Mouse (Mus musculus) hindbrain, postnatal 0 days (tissue): ENCODE data around the gene Znrd1as. TPM values are rescaled to one million over a fixed set of nuclear protein-coding genes. Genes with fewer than 3 reads are reported as not detected.

Experiments
- ATAC-seq: fragments of 200-750 bp; cut with Nextera tagmentation; 2 replicates; pipeline ENCODE4 v1.8.0; 2017; ENCODE audit warnings: mild to moderate bottlenecking, moderate TSS enrichment, moderate library complexity
- DNase-seq: peaks from one replicate; pipeline ENCODE4 v3.0.0-alpha.2; 2015; ENCODE audit warnings: low spot score
- H3K27ac ChIP-seq: fragments of 300-500 bp; sonication (generic); 2 replicates; pipeline ENCODE4 v1.5.1; 2014; ENCODE audit warnings: mild to moderate bottlenecking
- H3K27me3 ChIP-seq: fragments of 300-500 bp; sonication (generic); 2 replicates; pipeline ENCODE4 v1.6.1; 2014; ENCODE audit warnings: low read length, mixed read lengths; ENCODE audit not compliant: insufficient read depth
- H3K36me3 ChIP-seq: fragments of 300-500 bp; sonication (generic); 2 replicates; pipeline ENCODE4 v1.6.1; 2014; ENCODE audit warnings: low read length, mixed read lengths; ENCODE audit not compliant: insufficient read depth
- H3K4me1 ChIP-seq: fragments of 300-500 bp; sonication (generic); 2 replicates; pipeline ENCODE4 v1.6.1; 2014; ENCODE audit warnings: antibody characterized with exemption, low read length, mixed read lengths; ENCODE audit not compliant: insufficient read depth
- H3K4me2 ChIP-seq: fragments of 300-500 bp; sonication (generic); 2 replicates; pipeline ENCODE4 v1.6.1; 2014; ENCODE audit warnings: low read depth, mild to moderate bottlenecking, low read length, moderate library complexity, mixed read lengths
- H3K4me3 ChIP-seq: fragments of 300-500 bp; sonication (generic); 2 replicates; pipeline ENCODE4 v1.5.1; 2014; ENCODE audit warnings: low read length
- H3K9ac ChIP-seq: fragments of 300-500 bp; sonication (generic); replicated peaks from 2 replicates; pipeline ENCODE4 v1.6.1; 2014; ENCODE audit warnings: mild to moderate bottlenecking, low read length, moderate library complexity, mixed read lengths
- H3K9me3 ChIP-seq: fragments of 300-500 bp; sonication (generic); 2 replicates; pipeline ENCODE4 v1.6.1; 2016; ENCODE audit warnings: low read length, mixed read lengths
- CTCF ChIP-seq: IDR thresholded peaks from 2 replicates; pipeline ENCODE4 v1.5.1; 2016; ENCODE audit warnings: antibody characterized with exemption, control low read depth, low read depth
- WGBS: fragments of 180-500 bp; shearing (Covaris S2); extraction: QIAGEN DNeasy Blood & Tissue Kit; methylation state at CpG from one replicate; pipeline ENCODE4 v1.1.7; 2014; 5-methylcytosine and 5-hydroxymethylcytosine counted together
- polyA plus RNA-seq: library from polyadenylated mRNA; unstranded; fragments of >200 nt; fragmentation: Nextera tagmentation; extraction: Ambion mirVana; gene quantifications from 2 replicates; pipeline ENCODE4 v1.2.1, GENCODE M21; 2015
- total RNA-seq: library from RNA; depleted of rRNA; stranded (reverse); fragments of >200 nt; gene quantifications from 2 replicates; pipeline ENCODE4 v1.2.3, GENCODE M21; 2014

Gene Znrd1as
- total and polyA plus RNA-seq, 2 experiments from 2014 or later, result 3.2 to 3.4 TPM

DNA sequence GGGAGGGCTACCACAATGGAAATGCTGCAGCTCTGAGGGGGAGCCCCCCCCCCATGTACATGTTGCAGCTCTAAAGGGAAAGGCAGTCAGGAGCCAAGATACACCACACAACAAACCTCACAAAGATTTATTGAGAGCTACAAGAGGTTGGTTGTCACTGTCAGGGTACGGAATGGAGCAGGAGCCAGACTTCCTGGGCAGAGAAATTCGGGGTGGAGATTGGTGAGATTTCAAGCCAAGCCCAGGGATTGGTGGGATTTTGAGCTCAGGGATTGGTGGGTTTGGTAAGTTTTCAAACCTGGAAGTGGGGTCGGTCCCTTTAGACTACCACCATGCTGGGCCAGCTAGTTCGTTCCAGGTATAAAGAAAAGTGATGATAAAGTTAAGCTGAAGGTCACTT lies 34.9 kb upstream of the Znrd1as start:
- 66% methylated on average over 4 of the region's 4 CpGs for WGBS
- DNase-seq, result no peak
- Histone ChIP-seq H3K9me3 (no peaks in the 10 kb centered on the region), H3K4me1 (no peaks in the 10 kb centered on the region), H3K27ac (no peak overlapping the region), H3K9ac (no peak overlapping the region), H3K4me3 (no peak overlapping the region), H3K4me2 (no peak overlapping the region), H3K27me3 (no peaks in the 10 kb centered on the region), H3K36me3 (no peaks in the 10 kb centered on the region)
- no peak for ATAC-seq
- no peak for TF ChIP-seq CTCF

DNA sequence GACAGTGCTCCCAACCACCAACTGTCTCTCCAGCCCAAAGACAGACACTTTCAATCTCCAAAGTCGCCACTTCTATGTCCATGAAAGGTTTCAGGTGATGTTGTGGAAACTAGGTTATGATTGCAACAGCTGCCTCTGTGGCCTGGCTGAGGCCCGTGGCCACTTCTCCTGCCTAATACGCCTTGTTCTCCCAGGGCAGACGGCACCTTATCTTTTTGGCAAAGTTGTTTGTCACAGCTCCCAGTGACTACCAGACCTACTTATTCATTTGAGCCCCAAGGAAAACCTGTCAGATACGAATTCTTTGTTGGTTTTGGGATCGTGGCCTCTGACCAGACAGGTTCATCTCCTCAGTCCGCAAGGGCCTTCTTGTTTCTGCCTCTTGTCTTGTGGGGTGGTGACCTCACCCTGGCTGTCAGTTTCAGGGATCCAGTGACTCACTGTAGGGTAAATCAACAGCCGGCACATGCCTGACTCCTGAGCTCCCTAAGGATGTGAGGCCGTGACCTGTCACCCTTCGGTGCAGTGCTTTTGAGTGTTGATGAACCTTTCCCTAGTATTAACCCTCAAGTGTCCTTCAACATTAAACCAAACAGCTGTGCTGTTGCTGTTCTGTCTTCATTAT lies 30.8 kb upstream of the Znrd1as start:
- H3K4me3 ChIP-seq, result no peak overlapping the region
- no peak for TF ChIP-seq CTCF
- H3K9me3 ChIP-seq, result no peaks in the 10 kb centered on the region
- no peak for ATAC-seq
- no peak overlapping the region for H3K27ac ChIP-seq
- no peak for DNase-seq
- H3K9ac ChIP-seq, result no peak overlapping the region
- no peaks in the 10 kb centered on the region for H3K27me3 ChIP-seq
- H3K4me1 ChIP-seq, result no peaks in the 10 kb centered on the region
- 69% methylated on average over 10 of the region's 10 CpGs for WGBS
- no peaks in the 10 kb centered on the region for H3K36me3 ChIP-seq
- no peak overlapping the region for H3K4me2 ChIP-seq

DNA sequence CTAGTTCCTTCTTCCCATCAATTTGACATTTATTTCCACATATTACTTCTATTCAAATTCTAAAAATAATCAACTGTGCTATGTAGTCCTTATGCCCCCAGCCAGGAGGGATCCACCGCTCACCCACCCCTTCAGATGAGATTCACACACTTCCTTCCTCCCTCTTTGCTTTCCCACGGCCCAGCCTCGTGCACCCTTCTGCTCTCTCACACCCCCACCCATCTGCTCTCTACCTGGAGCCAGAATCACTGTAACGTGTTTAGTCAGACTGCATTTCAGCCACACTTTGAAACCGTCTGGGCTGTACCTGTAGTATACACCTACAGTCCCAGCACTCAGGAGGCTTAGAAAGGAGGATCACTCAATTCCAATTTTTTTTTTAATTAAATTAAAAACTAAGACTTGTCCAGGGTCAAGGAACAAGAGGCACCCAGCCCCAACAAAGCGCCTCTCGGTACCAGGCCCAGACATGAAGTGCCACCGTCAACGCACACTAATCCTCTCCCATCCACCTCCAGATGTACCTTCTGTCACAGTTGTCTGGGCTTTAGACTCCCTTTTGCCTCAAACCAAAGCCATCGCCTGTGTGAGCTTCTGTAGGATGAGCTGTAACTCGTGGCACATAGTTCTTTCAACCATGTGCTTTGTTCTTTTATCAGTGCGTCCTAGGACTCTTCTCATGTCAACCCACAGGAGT lies 29.0 kb upstream of the Znrd1as start:
- no peaks in the 10 kb centered on the region for H3K36me3 ChIP-seq
- no peak for TF ChIP-seq CTCF
- H3K27ac ChIP-seq, result no peak overlapping the region
- H3K4me3 ChIP-seq, result no peak overlapping the region
- H3K27me3 ChIP-seq, result no peaks in the 10 kb centered on the region
- H3K9ac ChIP-seq, result no peak overlapping the region
- DNase-seq (no peak), ATAC-seq (no peak)
- no peaks in the 10 kb centered on the region for H3K4me1 ChIP-seq
- H3K9me3 ChIP-seq, result no peaks in the 10 kb centered on the region
- no peak overlapping the region for H3K4me2 ChIP-seq
- 73% methylated on average over 12 of the region's 12 CpGs for WGBS

DNA sequence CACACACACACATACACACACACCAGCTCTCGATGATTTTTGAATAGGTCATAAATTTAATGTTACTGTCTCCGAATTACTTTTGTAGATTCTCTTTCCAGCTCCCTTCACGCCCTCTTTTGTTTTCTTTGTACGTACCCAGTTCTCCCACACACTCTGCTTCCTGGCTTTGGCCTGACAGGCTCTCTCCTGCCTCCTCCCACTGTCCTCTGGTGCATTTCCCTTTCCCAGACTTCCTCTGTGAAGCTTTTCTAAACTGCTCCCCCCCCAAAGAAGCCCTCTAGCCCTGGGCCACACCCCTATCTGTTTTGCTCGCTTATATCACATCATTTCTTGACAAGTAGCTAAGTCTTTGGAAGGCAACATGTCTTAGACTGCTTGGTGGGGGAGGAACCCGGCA lies 28.2 kb upstream of the Znrd1as start:
- H3K27me3 ChIP-seq, result no peaks in the 10 kb centered on the region
- H3K9me3 ChIP-seq, result no peaks in the 10 kb centered on the region
- no peak overlapping the region for H3K4me3 ChIP-seq
- 75% methylated on average over 6 of the region's 6 CpGs for WGBS
- DNase-seq (no peak), ATAC-seq (no peak)
- no peaks in the 10 kb centered on the region for H3K36me3 ChIP-seq
- no peak overlapping the region for H3K27ac ChIP-seq
- no peak for TF ChIP-seq CTCF
- H3K9ac ChIP-seq, result no peak overlapping the region
- H3K4me1 ChIP-seq, result no peaks in the 10 kb centered on the region
- H3K4me2 ChIP-seq, result no peak overlapping the region

DNA sequence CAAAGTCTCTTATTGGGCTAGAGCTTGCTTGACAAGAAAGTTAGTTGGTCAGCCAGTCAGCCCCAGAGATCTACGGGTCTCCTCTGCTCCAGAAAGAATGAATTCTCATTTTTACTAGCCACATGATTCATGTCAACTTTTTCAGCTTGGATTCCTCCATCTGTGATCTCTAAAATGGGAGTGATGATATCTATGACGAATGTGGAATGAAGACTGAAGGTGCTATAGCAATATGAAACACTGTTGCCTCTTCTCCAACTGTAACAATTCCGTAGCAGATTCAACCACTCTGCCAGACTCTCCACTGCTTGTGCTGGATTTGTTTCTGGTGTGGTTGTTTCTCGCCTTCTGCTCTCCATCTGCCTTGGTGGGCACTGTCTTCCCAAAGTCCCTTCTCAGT lies 27.3 kb upstream of the Znrd1as start:
- H3K4me1 ChIP-seq, result no peaks in the 10 kb centered on the region
- H3K9me3 ChIP-seq, result no peaks in the 10 kb centered on the region
- no peak for DNase-seq
- no peak for TF ChIP-seq CTCF
- no peak overlapping the region for H3K4me2 ChIP-seq
- WGBS, result 88% methylated on average over 4 of the region's 4 CpGs
- ATAC-seq, result no peak
- H3K36me3 ChIP-seq, result no peaks in the 10 kb centered on the region
- H3K4me3 ChIP-seq, result no peak overlapping the region
- no peak overlapping the region for H3K9ac ChIP-seq
- H3K27ac ChIP-seq, result no peak overlapping the region
- no peaks in the 10 kb centered on the region for H3K27me3 ChIP-seq

DNA sequence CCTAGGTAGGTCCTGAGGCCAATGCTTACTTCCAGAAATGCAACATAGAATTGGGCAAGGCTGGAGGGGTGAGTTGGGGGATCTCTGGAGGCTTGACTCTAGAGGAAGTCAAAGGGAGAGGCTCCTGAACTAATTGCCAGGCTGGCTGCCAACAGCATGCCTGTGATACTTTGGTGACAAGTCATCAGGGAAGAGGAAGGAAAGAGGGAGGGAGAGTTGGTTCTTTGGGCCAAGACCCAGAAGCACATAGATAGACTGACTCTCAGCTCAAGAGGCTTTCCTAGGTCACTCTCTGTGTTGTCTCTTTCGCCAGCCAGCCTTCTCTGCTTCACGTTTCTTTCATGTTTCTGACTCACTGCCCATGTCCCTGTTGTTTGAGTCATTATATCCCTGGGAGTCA lies 26.6 kb upstream of the Znrd1as start:
- H3K9ac ChIP-seq, result no peak overlapping the region
- no peak for ATAC-seq
- DNase-seq, result no peak
- WGBS, result 67% methylated on average over 2 of the region's 2 CpGs
- no peak overlapping the region for H3K4me3 ChIP-seq
- no peak overlapping the region for H3K27ac ChIP-seq
- H3K36me3 ChIP-seq, result no peaks in the 10 kb centered on the region
- H3K4me2 ChIP-seq, result no peak overlapping the region
- no peaks in the 10 kb centered on the region for H3K27me3 ChIP-seq
- H3K4me1 ChIP-seq, result no peaks in the 10 kb centered on the region
- no peaks in the 10 kb centered on the region for H3K9me3 ChIP-seq
- no peak for TF ChIP-seq CTCF

DNA sequence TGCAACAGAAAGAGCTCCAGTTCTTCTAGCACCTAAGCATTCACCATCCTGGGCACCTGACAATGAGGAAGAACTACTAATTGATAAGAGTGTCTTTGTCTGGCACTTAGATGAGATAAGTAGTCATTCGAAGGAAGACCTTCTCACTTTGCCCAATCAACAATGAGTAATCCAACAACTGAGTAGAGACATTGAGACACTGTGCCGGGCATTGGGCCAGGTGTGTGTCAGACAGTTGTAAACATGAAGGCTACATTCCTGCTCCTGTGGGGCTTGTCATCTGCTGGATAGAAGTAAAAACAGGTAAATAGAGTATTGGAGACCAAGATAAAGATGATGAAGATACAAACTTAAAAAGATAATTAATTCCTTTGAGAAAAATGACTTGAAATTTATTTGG lies 20.3 kb upstream of the Znrd1as start:
- H3K27ac ChIP-seq, result no peak overlapping the region
- ATAC-seq (no peak), DNase-seq (no peak)
- peaks cover 6% of the 10 kb centered on the region; the same call in 1 of the 2 replicates for H3K27me3 ChIP-seq
- no peaks in the 10 kb centered on the region for H3K36me3 ChIP-seq
- WGBS, result 90% methylated on average over 2 of the region's 2 CpGs
- peaks cover 6% of the 10 kb centered on the region; the same call in 1 of the 2 replicates for H3K4me1 ChIP-seq
- H3K9ac ChIP-seq, result no peak overlapping the region
- no peaks in the 10 kb centered on the region for H3K9me3 ChIP-seq
- TF ChIP-seq CTCF, result no peak
- H3K4me2 ChIP-seq, result no peak overlapping the region
- H3K4me3 ChIP-seq, result no peak overlapping the region
